Comparison of ENCODE assay signal across 8 mouse cellular contexts in genomic region chr12:25100411-25101217, GRCm38 (mm10). TPM values are rescaled to one million over a fixed set of nuclear protein-coding genes. Genes with fewer than 3 reads are reported as not detected.
DNase-seq lines count a peak whose midpoint lies in the region; ATAC-seq and TF ChIP-seq lines count a peak whose summit lies in the region.

No protein-coding gene starts in this region.

- peaks cover 66% of the 10 kb centered on the region for H3K4me1 ChIP-seq in embryonic facial prominence, embryonic 10.5 days
- peaks cover 38% of the 10 kb centered on the region for H3K4me1 ChIP-seq in heart, embryonic 10.5 days
- H3K4me1 ChIP-seq in kidney, embryonic 15.5 days: peaks cover 62% of the 10 kb centered on the region
- peaks cover 0 to 4% of the 10 kb centered on the region in 2 experiments; a peak in 1 of 4 replicates for H3K4me1 ChIP-seq in liver, embryonic 14.5 days (replicated peaks; ENCODE audit: control insufficient read depth in 2 of 2, insufficient read depth in 2 of 2, low read length in 1 of 2)
- peaks cover 50% of the 10 kb centered on the region for H3K4me1 ChIP-seq in neural tube, embryonic 13.5 days (replicated peaks)

- 0 out of 2 replicates have a peak, but pooled peaks cover 6% of the 10 kb centered on the region for H3K27me3 ChIP-seq in embryonic facial prominence, embryonic 10.5 days (replicated peaks; ENCODE audit: low read depth, poor library complexity, severe bottlenecking)
- no peaks in the 10 kb centered on the region for H3K27me3 ChIP-seq in heart, embryonic 10.5 days (ENCODE audit: insufficient read depth, poor library complexity, severe bottlenecking)
- H3K27me3 ChIP-seq in kidney, embryonic 15.5 days: no peaks in the 10 kb centered on the region
- H3K27me3 ChIP-seq in liver, embryonic 14.5 days (ENCODE audit: control insufficient read depth, insufficient read depth, low read length): peaks cover 64% of the 10 kb centered on the region
- H3K27me3 ChIP-seq in neural tube, embryonic 13.5 days: no peaks in the 10 kb centered on the region

- peak overlapping the region; percentile 88 for H3K4me2 ChIP-seq in kidney, embryonic 15.5 days
- H3K4me2 ChIP-seq in liver, embryonic 14.5 days (ENCODE audit: low read depth): peak overlapping the region; percentile 56
- H3K4me2 ChIP-seq in neural tube, embryonic 13.5 days: peak overlapping the region; percentile 97

- no peak for TF ChIP-seq EP300 in liver, embryonic 14.5 days (IDR thresholded peaks at IDR 0.05; ENCODE audit: low read depth)

- no peak for TF ChIP-seq CTCF in liver, embryonic 14.5 days (IDR thresholded peaks at IDR 0.05; ENCODE audit: low read depth)

- peak overlapping the region; percentile 99 for H3K27ac ChIP-seq in embryonic facial prominence, embryonic 10.5 days (replicated peaks)
- peak overlapping the region; percentile 98 for H3K27ac ChIP-seq in heart, embryonic 10.5 days
- H3K27ac ChIP-seq in kidney, embryonic 15.5 days: peak overlapping the region; percentile 99
- peak overlapping the region; percentile 22; the same call in 1 of the 2 replicates for H3K27ac ChIP-seq in liver, embryonic 14.5 days
- H3K27ac ChIP-seq in neural tube, embryonic 13.5 days (replicated peaks): peak overlapping the region; percentile 96

- peak overlapping the region; percentile 74 for H3K9ac ChIP-seq in kidney, embryonic 15.5 days
- no peak overlapping the region; the same call in none of the 2 replicates for H3K9ac ChIP-seq in liver, embryonic 14.5 days (replicated peaks)
- H3K9ac ChIP-seq in neural tube, embryonic 13.5 days: peak overlapping the region; percentile 80

- no peaks in the 10 kb centered on the region for H3K9me3 ChIP-seq in embryonic facial prominence, embryonic 10.5 days
- no peaks in the 10 kb centered on the region for H3K9me3 ChIP-seq in heart, embryonic 10.5 days
- H3K9me3 ChIP-seq in kidney, embryonic 15.5 days (replicated peaks): no peaks in the 10 kb centered on the region
- no peaks in the 10 kb centered on the region for H3K9me3 ChIP-seq in liver, embryonic 14.5 days (ENCODE audit: control insufficient read depth, low read length)
- no peaks in the 10 kb centered on the region for H3K9me3 ChIP-seq in neural tube, embryonic 13.5 days

- H3K4me3 ChIP-seq in embryonic facial prominence, embryonic 10.5 days: peak overlapping the region; percentile 76
- peak overlapping the region; percentile 70 for H3K4me3 ChIP-seq in heart, embryonic 10.5 days
- peak overlapping the region; percentile 68 for H3K4me3 ChIP-seq in kidney, embryonic 15.5 days (replicated peaks)
- H3K4me3 ChIP-seq in liver, embryonic 14.5 days (ENCODE audit: insufficient read depth in 1 of 2, low read depth in 2 of 2, low read length in 2 of 2): peak overlapping the region; percentile 24 to 41
- peak overlapping the region; percentile 63 for H3K4me3 ChIP-seq in neural tube, embryonic 13.5 days

- under 1% methylated on average over 59 of the region's 59 CpGs for WGBS in embryonic facial prominence, embryonic 10.5 days
- WGBS in heart, embryonic 10.5 days: under 1% methylated on average over 59 of the region's 59 CpGs
- WGBS in kidney, embryonic 15.5 days: under 1% methylated on average over 59 of the region's 59 CpGs
- WGBS in liver, embryonic 14.5 days (ENCODE audit: insufficient replicate concordance): under 1% methylated on average over 58 of the region's 59 CpGs
- under 1% methylated on average over 57 of the region's 59 CpGs for WGBS in neural tube, embryonic 13.5 days

- no peak for ATAC-seq in kidney, embryonic 15.5 days (replicated peaks; ENCODE audit: low FRiP score)
- ATAC-seq in liver, embryonic 14.5 days (ENCODE audit: insufficient read depth): no peak
- no peak for ATAC-seq in neural tube, embryonic 13.5 days (ENCODE audit: low read depth)

- peak; percentile 13 to 36 for DNase-seq in spleen, postnatal 10 days (ENCODE audit: low spot score in 2 of 2)
- no peak for DNase-seq in spleen, postnatal 14 days (ENCODE audit: low spot score in 2 of 2)
- peak; percentile 90 for DNase-seq in embryonic facial prominence, embryonic 10.5 days (ENCODE audit: low spot score)
- DNase-seq in heart, embryonic 10.5 days (ENCODE audit: low spot score): peak; percentile 81
- DNase-seq in liver, embryonic 14.5 days (ENCODE audit: low read depth in 3 of 3, low spot score in 3 of 3): no peak
- DNase-seq in urinary bladder, postnatal 25 days (ENCODE audit: low spot score): peak; percentile 57

- H3K36me3 ChIP-seq in embryonic facial prominence, embryonic 10.5 days (replicated peaks): no peaks in the 10 kb centered on the region
- H3K36me3 ChIP-seq in heart, embryonic 10.5 days: no peaks in the 10 kb centered on the region
- H3K36me3 ChIP-seq in kidney, embryonic 15.5 days: no peaks in the 10 kb centered on the region
- H3K36me3 ChIP-seq in liver, embryonic 14.5 days (replicated peaks; ENCODE audit: control insufficient read depth, insufficient read depth, low read depth): no peaks in the 10 kb centered on the region
- H3K36me3 ChIP-seq in neural tube, embryonic 13.5 days: no peaks in the 10 kb centered on the region

RNA-seq across cellular contexts. Expression of gene Id2, which starts 3.7 kb away (rescaled TPM):
- polyA plus RNA-seq in embryonic facial prominence, embryonic 10.5 days (2016; fragmentation: Nextera tagmentation; extraction: Ambion mirVana): 400 and 403 TPM in 2 replicates
- polyA plus RNA-seq in heart, embryonic 10.5 days (2016; fragmentation: Nextera tagmentation; extraction: Ambion mirVana): 390 and 444 TPM in 2 replicates
- 518 and 543 TPM in 2 replicates for polyA plus RNA-seq in kidney, embryonic 15.5 days (2015; fragmentation: Nextera tagmentation; extraction: Ambion mirVana)
- polyA plus RNA-seq in liver, embryonic 14.5 days (2012; rRNA removed): 46.3 and 57.7 TPM in 2 replicates
- polyA plus RNA-seq in liver, embryonic 14.5 days (2014; fragmentation: Nextera tagmentation; extraction: Ambion mirVana): 111 and 114 TPM in 2 replicates
- 254 and 258 TPM in 2 replicates for polyA plus RNA-seq in neural tube, embryonic 13.5 days (2015; fragmentation: Nextera tagmentation; extraction: Ambion mirVana)

Comparison
In these comparisons a context has a peak if more than half of its experiments do, and no peak if none do; other contexts are left out.
1. DNase-seq: peak in spleen, postnatal 10 days (2 of 2), embryonic facial prominence, embryonic 10.5 days (single experiment), heart, embryonic 10.5 days (single experiment) and urinary bladder, postnatal 25 days (single experiment); none in spleen, postnatal 14 days (0 of 2) and liver, embryonic 14.5 days (0 of 3).
2. H3K27ac ChIP-seq: peak in every context shown above with its lines; median percentile 99 in embryonic facial prominence, embryonic 10.5 days; 99 in kidney, embryonic 15.5 days; 98 in heart, embryonic 10.5 days; 96 in neural tube, embryonic 13.5 days; 22 in liver, embryonic 14.5 days.
3. Peak in every context shown above with its lines, with median percentiles within 50 percentile points of each other: H3K4me3 ChIP-seq and H3K4me2 ChIP-seq.